Mouse (Mus musculus) stomach, postnatal 0 days (tissue): ENCODE measurements around the gene Ica1. TPM values are rescaled to one million over a fixed set of nuclear protein-coding genes. Genes with fewer than 3 reads are reported as not detected.

Source experiments
- ATAC-seq: fragments of 200-750 bp; cut with Nextera tagmentation; 2 replicates; pipeline ENCODE4 v1.8.0; 2017; ENCODE audit not compliant: low FRiP score, low TSS enrichment
- DNase-seq: peaks from one replicate; pipeline ENCODE4 v3.0.0-alpha.2; 2016; ENCODE audit warnings: low spot score
- H3K27ac ChIP-seq: fragments of 300-500 bp; sonication (generic); replicated peaks from 2 replicates; pipeline ENCODE4 v1.5.1; 2014; ENCODE audit warnings: mild to moderate bottlenecking, control low read depth
- H3K27me3 ChIP-seq: fragments of 300-500 bp; sonication (generic); 2 replicates; pipeline ENCODE4 v1.6.1; 2014; ENCODE audit warnings: low read length; ENCODE audit not compliant: control insufficient read depth, insufficient read depth
- H3K36me3 ChIP-seq: fragments of 300-500 bp; sonication (generic); 2 replicates; pipeline ENCODE4 v1.6.1; 2014; ENCODE audit warnings: low read length, mixed read lengths; ENCODE audit not compliant: control insufficient read depth, insufficient read depth
- H3K4me1 ChIP-seq: fragments of 300-500 bp; sonication (generic); replicated peaks from 2 replicates; pipeline ENCODE4 v1.6.1; 2014; ENCODE audit warnings: antibody characterized with exemption; ENCODE audit not compliant: control insufficient read depth, insufficient read depth
- H3K4me2 ChIP-seq: fragments of 300-500 bp; sonication (generic); replicated peaks from 2 replicates; pipeline ENCODE4 v1.6.1; 2014; ENCODE audit warnings: low read depth, mild to moderate bottlenecking, control low read depth, moderate library complexity
- H3K4me3 ChIP-seq: fragments of 300-500 bp; sonication (generic); 2 replicates; pipeline ENCODE4 v1.5.1; 2014; ENCODE audit warnings: low read depth, low read length, control low read depth
- H3K9ac ChIP-seq: fragments of 300-500 bp; sonication (generic); 2 replicates; pipeline ENCODE4 v1.6.1; 2014; ENCODE audit warnings: mild to moderate bottlenecking, low read length, control low read depth, mixed read lengths
- H3K9me3 ChIP-seq: fragments of 300-500 bp; sonication (generic); 2 replicates; pipeline ENCODE4 v1.6.1; 2016; ENCODE audit warnings: low read length; ENCODE audit not compliant: control insufficient read depth
- CTCF ChIP-seq: IDR thresholded peaks from 2 replicates; pipeline ENCODE4 v1.5.1; 2016; ENCODE audit warnings: antibody characterized with exemption, low read depth, mild to moderate bottlenecking, moderate library complexity
- EP300 ChIP-seq: optimal IDR thresholded peaks from 2 replicates; pipeline ENCODE3; 2016; ENCODE audit warnings: antibody characterized with exemption
- WGBS: fragments of 180-500 bp; shearing (Covaris S2); extraction: QIAGEN DNeasy Blood & Tissue Kit; methylation state at CpG from one replicate; pipeline ENCODE4 v1.1.7; 2014; 5-methylcytosine and 5-hydroxymethylcytosine counted together
- polyA plus RNA-seq: library from polyadenylated mRNA; unstranded; fragments of >200 nt; fragmentation: Nextera tagmentation; extraction: Ambion mirVana; gene quantifications from 2 replicates; pipeline ENCODE4 v1.2.1, GENCODE M21; 2015

The Ica1 gene
- polyA plus RNA-seq, 1 experiment from 2014 or later, result 44.7 TPM

DNA sequence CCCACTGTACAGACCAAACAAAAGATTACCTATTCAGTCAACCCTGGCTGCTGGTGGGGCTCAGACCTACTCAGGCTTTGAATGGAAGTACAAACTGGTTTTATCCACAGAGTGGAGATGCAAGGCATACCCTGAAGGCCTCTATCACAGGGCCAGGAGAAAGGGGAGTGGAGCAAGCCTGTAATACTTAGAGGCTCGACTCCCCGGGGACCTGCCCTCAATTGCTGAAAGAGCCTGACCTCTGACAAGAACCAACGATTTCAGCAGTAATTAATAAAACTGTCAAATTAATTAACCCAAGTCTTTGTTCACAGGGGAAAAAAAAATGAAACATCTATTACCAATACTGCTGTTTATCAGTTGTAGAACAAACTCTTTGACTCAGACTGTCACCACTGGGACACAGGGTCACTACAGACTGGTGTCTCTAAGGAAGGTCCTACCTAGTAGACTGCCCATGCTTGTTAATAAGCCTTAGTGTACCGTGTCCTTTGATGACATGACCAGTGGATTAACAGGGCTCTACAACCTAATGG is 46.6 kb downstream of the Ica1 start:
- no peak overlapping the region for H3K4me3 ChIP-seq
- no peak for TF ChIP-seq EP300
- TF ChIP-seq CTCF, result no peak
- no peaks in the 10 kb centered on the region for H3K4me1 ChIP-seq
- no peak overlapping the region for H3K9ac ChIP-seq
- H3K9me3 ChIP-seq, result no peaks in the 10 kb centered on the region
- no peaks in the 10 kb centered on the region for H3K27me3 ChIP-seq
- no peaks in the 10 kb centered on the region for H3K36me3 ChIP-seq
- DNase-seq (peak; percentile 15), ATAC-seq (0 out of 2 replicates have a peak, but pooled peaks have one; percentile 41)
- no peak overlapping the region for H3K4me2 ChIP-seq
- WGBS, result 28% methylated on average over 4 of the region's 4 CpGs
- no peak overlapping the region; the same call in 1 of the 2 replicates for H3K27ac ChIP-seq

DNA sequence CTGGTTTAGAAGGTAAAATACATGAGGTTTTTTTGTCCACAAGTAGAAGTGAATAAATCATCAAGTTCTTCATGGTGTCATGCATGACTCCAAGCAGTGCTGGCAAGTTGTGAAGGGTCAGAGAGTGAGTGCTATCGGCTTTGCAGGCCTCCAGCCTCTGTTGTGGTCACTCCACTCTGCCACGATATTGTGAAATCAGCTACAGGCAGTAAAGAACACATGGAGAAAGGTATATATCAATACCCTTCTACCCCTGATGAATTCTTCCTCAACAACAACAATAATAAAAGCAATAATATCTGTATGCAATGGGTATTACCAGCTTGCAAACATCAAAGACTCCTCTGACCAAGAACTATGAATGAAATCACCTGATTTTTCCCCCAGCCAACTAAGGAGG is 47.9 kb downstream of the Ica1 start:
- no peak overlapping the region for H3K27ac ChIP-seq
- DNase-seq (no peak), ATAC-seq (no peak)
- WGBS, result 97% methylated on average over 2 of the region's 2 CpGs
- no peaks in the 10 kb centered on the region for H3K4me1 ChIP-seq
- no peak overlapping the region for H3K4me3 ChIP-seq
- H3K4me2 ChIP-seq, result no peak overlapping the region
- no peak for TF ChIP-seq CTCF
- no peak for TF ChIP-seq EP300
- H3K9me3 ChIP-seq, result no peaks in the 10 kb centered on the region
- no peaks in the 10 kb centered on the region for H3K36me3 ChIP-seq
- H3K27me3 ChIP-seq, result no peaks in the 10 kb centered on the region
- no peak overlapping the region for H3K9ac ChIP-seq

DNA sequence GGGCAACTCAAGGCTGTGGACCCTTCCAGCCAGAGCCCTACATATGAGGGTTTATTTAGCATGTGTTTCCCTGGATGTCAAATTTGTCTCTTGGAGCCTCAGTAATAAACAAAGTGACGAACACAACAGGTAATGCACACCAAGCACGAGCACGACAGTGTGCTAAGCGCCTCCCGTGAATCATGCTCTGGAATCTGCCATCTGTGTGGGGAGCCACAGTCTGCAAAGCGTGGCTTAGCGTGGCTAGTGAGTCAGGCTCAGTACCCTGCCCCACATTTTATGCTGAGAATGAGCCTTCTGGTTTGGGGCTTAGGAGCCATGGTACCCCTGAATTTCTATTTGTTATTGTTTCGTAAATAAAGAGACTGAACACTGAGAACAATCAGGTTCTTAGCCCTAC is 50.5 kb downstream of the Ica1 start:
- DNase-seq, result no peak
- no peak overlapping the region for H3K4me2 ChIP-seq
- WGBS, result 88% methylated on average over 8 of the region's 8 CpGs

DNA sequence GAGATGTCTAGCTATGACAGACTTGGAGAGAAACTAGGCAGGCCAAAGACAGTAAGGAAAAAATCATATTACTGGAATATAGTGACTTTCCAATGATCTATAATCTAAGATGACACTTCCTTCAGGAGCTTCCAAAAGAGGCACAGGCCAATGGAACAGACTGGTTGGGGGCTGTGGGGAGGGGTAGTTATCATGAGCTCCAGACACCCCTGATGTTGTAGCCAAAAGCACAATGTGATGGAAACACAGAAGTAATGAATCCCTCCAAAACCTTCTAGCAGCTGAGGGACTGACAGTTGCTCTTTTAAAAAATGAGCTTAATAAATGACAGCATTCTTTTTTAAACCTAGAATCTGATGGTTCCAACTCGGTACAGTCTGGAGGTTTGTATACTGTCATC is 52.7 kb downstream of the Ica1 start:
- no peak overlapping the region for H3K4me2 ChIP-seq
- no peak for TF ChIP-seq EP300
- TF ChIP-seq CTCF, result no peak
- no peaks in the 10 kb centered on the region for H3K36me3 ChIP-seq
- no peak overlapping the region for H3K27ac ChIP-seq
- no peaks in the 10 kb centered on the region for H3K27me3 ChIP-seq
- no peak overlapping the region for H3K4me3 ChIP-seq
- no peaks in the 10 kb centered on the region for H3K9me3 ChIP-seq
- H3K9ac ChIP-seq, result no peak overlapping the region
- DNase-seq (no peak), ATAC-seq (no peak)
- WGBS, result 46% methylated on average over 1 of the region's 1 CpGs
- H3K4me1 ChIP-seq, result no peaks in the 10 kb centered on the region

More for the DNA sequence above, 50.5 kb downstream of the Ica1 start:
- TF ChIP-seq CTCF (no peak), EP300 (no peak)
- Histone ChIP-seq H3K9me3 (no peaks in the 10 kb centered on the region), H3K27ac (no peak overlapping the region), H3K36me3 (no peaks in the 10 kb centered on the region), H3K27me3 (no peaks in the 10 kb centered on the region), H3K4me3 (no peak overlapping the region), H3K9ac (no peak overlapping the region), H3K4me1 (no peaks in the 10 kb centered on the region)
- ATAC-seq, result no peak

DNA sequence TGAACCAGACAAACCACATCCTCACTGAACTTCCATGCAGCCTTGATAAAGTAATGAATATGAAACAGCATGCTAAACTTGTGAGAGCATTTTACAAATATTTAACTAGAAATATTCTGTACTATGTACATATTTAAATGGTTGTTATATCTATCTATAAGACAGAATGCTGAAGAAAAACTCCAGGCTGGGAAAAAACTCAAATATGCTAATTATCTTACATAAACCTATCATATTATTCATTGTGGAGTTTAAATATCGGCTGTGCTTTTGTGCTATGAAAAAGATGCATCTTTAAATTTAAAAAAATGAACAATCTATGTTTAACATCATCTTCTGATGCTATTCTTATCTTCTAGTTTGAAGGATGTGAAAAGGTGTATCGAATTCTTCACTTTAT is 58.6 kb downstream of the Ica1 start:
- no peak for DNase-seq
- TF ChIP-seq EP300 (no peak), CTCF (no peak)
- no peaks in the 10 kb centered on the region for H3K27me3 ChIP-seq
- no peaks in the 10 kb centered on the region for H3K36me3 ChIP-seq
- no peaks in the 10 kb centered on the region for H3K9me3 ChIP-seq
- H3K4me3 ChIP-seq, result no peak overlapping the region
- ATAC-seq, result no peak
- WGBS, result 89% methylated on average over 2 of the region's 2 CpGs
- H3K27ac ChIP-seq, result no peak overlapping the region
- no peaks in the 10 kb centered on the region for H3K4me1 ChIP-seq
- no peak overlapping the region for H3K4me2 ChIP-seq
- H3K9ac ChIP-seq, result no peak overlapping the region

DNA sequence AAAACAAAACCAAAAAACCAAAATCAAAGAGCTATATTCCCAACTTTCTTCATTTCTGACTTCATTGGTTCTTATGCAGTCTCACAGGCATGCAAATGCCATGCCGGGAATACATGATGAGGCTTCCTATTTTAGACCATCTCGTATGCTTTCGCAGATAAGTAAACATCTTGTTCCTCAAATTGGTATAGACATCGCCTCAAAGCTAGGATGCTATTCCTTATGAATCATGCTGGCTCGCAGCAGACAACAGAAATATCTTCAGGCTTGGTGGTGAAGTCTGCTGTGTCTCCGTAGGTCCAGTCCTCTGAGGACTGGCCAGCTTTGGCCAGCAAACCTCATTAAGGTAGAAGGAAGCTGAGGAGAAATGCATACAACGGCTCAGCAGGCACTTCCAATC is 60.3 kb downstream of the Ica1 start:
- DNase-seq (no peak), ATAC-seq (no peak)
- H3K9me3 ChIP-seq, result no peaks in the 10 kb centered on the region
- no peak overlapping the region for H3K4me2 ChIP-seq
- TF ChIP-seq EP300 (no peak), CTCF (no peak)
- 91% methylated on average over 7 of the region's 7 CpGs for WGBS
- no peaks in the 10 kb centered on the region for H3K27me3 ChIP-seq
- H3K27ac ChIP-seq, result no peak overlapping the region
- H3K4me3 ChIP-seq, result no peak overlapping the region
- H3K36me3 ChIP-seq, result no peaks in the 10 kb centered on the region
- H3K4me1 ChIP-seq, result no peaks in the 10 kb centered on the region
- no peak overlapping the region for H3K9ac ChIP-seq
